Mouse (Mus musculus): ENCODE results near the gene Ahsa1. TPM values are rescaled to one million over a fixed set of nuclear protein-coding genes. Genes with fewer than 3 reads are reported as not detected.
A peak's percentile ranks its signal among the peaks of the same experiment; 100 is the strongest.
"Not testable (repeated sequence)": the region's sequence is repeated elsewhere in the genome, so short reads cannot be mapped to it uniquely, and the experiment has no call there.

The Ahsa1 gene
- 166 and 209 TPM in 2 replicates for total RNA-seq (2021)
- long read RNA-seq, transcript Ahsa1-201 (9 exons, 1,377 nt), result major isoform, 202 of 213 reads
- long read RNA-seq, partial matches to known transcripts, result 4 of 213 reads
- long read RNA-seq, other reads (novel, unspliced or antisense), result 4 of 213 reads

GRCm38 (mm10) chr12:87266108-87266826, at the start of gene Ahsa1, which contains the start of gene Vipas39:
Gene Ahsa1 (plus strand): TSS chr12:87266479.
Gene Vipas39 (minus strand): TSS chr12:87266256.
- DNase-seq, result peak; percentile 77

- no peak for DNase-seq
These were observed 48.7 kb upstream of the Ahsa1 start for GRCm38 (mm10) chr12:87217596-87217995.

GRCm38 (mm10) chr12:87219362-87219761, 46.9 kb upstream of the Ahsa1 start:
- peak; percentile 5 for DNase-seq

- DNase-seq, result no peak
These were observed 41.3 kb upstream of the Ahsa1 start for GRCm38 (mm10) chr12:87224950-87225349.

- DNase-seq, result no peak
These were observed 39.5 kb upstream of the Ahsa1 start for GRCm38 (mm10) chr12:87226801-87227200.

- DNase-seq, result no peak
These were observed 36.6 kb upstream of the Ahsa1 start for GRCm38 (mm10) chr12:87229633-87230032.

- DNase-seq, result no peak
These were observed 35.8 kb upstream of the Ahsa1 start for GRCm38 (mm10) chr12:87230379-87230895.

GRCm38 (mm10) chr12:87236882-87237483, 29.3 kb upstream of the Ahsa1 start:
- DNase-seq, result no peak

- no peak for DNase-seq
These were observed 27.6 kb upstream of the Ahsa1 start, which contains the start of gene Noxred1 for GRCm38 (mm10) chr12:87238632-87239031. Gene Noxred1 (minus strand): TSS chr12:87238732.

- DNase-seq, result no peak
These were observed 16.1 kb upstream of the Ahsa1 start for GRCm38 (mm10) chr12:87250161-87250560.

- no peak for DNase-seq
These were observed 12.4 kb upstream of the Ahsa1 start for GRCm38 (mm10) chr12:87253878-87254277.

GRCm38 (mm10) chr12:87256629-87257028, 9.7 kb upstream of the Ahsa1 start:
- DNase-seq, result no peak

GRCm38 (mm10) chr12:87260562-87260961, 5.7 kb upstream of the Ahsa1 start:
- DNase-seq, result no peak

GRCm38 (mm10) chr12:87265444-87265843, 835 bp upstream of the Ahsa1 start:
- no peak for DNase-seq

GRCm38 (mm10) chr12:87266827-87267603, 736 bp downstream of the Ahsa1 start:
- no peak for DNase-seq

GRCm38 (mm10) chr12:87267682-87268081, 1.4 kb downstream of the Ahsa1 start:
- peak; percentile 19 for DNase-seq

- no peak for DNase-seq
These were observed 8.9 kb downstream of the Ahsa1 start for GRCm38 (mm10) chr12:87274853-87275831.

- not testable (repeated sequence) for DNase-seq
These were observed 11.0 kb downstream of the Ahsa1 start for GRCm38 (mm10) chr12:87277251-87277650.

- peak; percentile 26 for DNase-seq
These were observed 11.9 kb downstream of the Ahsa1 start for GRCm38 (mm10) chr12:87278118-87278730.

GRCm38 (mm10) chr12:87279350-87279749, 13.1 kb downstream of the Ahsa1 start:
- DNase-seq, result no peak

- DNase-seq, result no peak
These were observed 13.6 kb downstream of the Ahsa1 start for GRCm38 (mm10) chr12:87279879-87280278.
